Mouse (Mus musculus) frontal cortex, postnatal 14 days (tissue): ENCODE results near the gene Abhd5.

Source experiments
- DNase-seq, 2 experiments: peaks; one replicate each; pipeline ENCODE4 v3.0.0; 2022; ENCODE audit warnings: low spot score in 2 of 2

The Abhd5 gene

DNA sequence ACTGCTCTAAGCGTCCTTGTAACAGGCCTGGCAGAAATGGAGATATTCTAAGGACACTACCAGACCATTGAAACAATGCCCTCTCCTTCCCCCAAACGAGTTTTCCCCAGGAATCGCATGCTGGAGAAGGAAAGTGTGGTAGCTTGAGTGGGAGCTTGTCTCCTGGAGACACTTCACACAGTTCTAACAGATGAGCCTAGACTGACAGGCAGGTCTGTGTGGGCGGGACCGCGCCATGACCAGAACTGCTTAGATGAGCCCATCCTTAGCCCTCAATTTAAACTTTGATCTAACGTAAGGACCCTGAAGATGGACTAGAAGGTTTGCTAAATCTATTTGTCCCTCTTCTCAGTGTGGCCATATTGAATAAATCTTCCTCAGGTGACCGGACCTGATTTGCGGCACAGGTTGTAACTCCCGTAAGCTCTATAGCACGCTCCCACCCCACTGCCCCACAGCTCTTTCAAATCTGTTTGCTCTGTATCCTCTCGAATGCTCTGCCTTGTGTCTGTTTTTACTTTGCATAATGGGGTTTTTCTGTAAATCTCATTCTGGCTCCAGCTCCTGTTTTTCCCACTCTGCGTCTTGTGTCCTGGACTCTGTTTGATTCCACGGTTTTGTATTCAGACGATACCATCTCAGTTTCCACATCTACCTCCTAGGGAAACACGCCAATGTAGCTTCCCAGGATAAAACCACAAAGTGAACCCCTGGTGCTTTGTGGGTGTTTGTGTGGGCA, 59.2 kb downstream of the Abhd5 start:
- no peak for DNase-seq

- no peak for DNase-seq
These were observed 63.2 kb downstream of the Abhd5 start for GRCm38 (mm10) chr9:122414648-122415047.

DNA sequence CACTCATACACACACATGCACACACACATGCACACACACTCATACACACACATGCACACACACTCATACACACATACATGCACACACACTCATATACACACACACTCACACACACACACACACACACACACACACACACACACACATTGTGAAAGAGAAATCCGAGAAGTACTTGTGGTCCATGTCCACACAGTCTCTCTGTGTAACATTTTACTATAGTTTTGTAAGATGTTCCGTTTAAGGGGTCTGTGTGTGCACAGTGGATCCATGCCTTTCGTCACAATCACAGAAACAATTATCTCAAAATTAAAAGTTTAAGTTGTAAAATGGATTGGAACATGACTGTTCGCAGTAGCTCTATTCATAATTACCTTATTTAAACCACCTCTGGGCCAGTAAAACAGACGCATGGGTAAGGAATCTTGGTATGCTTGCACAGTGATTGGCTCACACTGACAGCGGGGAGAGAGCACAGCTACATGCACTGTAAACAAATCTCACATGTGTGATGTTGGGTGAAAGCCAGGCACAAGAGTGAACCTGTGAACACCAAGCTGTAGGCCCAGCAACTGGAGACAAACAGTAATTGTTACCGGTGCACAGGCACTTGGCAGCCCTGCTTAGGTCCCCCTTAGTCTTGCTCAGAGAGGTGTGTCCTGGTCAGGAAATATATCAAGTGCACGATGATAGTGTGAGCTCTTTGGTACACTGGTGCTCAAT, 63.8 kb downstream of the Abhd5 start:
- no peak for DNase-seq

DNA sequence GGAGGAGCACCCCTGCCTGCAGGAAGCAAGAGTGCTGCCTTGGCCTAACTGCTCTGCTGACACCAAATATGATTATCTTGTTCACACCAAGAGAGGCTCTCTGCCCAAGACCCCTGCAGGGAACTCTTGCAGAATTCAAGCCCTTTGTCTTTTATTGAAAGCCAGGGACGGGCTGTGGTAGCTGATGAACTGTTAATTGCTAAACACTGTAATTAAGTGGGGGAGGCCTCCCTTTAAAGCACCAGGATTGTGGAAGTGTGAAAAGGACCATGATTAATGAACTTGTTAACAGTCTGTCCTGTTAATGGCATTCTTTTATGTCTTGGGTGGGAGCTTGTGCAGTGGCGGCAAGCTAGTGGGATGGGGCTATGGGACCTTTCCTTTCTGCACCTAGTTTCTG, 65.2 kb downstream of the Abhd5 start:
- no peak for DNase-seq

- DNase-seq, result no peak
These were observed 68.9 kb downstream of the Abhd5 start for GRCm38 (mm10) chr9:122420195-122420756.

- DNase-seq, result peak; percentile 59 to 82
These were observed 69.7 kb downstream of the Abhd5 start for GRCm38 (mm10) chr9:122420772-122421764.

DNA sequence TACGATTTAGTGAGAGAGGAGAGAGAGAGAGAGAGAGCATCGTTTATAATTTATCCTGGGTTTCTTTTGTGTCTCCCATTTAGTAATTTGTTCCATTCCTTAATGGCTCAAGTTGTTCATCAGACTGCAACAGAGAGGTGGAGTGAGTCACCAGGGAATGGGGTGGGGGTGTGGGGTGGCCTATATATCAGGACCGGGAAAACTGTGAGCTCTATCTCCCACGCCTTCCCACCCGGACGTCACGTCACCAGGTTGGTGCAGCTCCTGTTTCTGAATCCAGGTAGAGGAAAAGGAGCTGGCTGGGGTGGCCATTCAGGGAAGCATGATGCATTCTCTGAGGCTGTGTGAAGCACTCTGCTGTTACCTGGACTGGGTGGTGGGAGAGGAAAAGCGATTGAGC, 70.5 kb downstream of the Abhd5 start:
- no peak for DNase-seq

DNA sequence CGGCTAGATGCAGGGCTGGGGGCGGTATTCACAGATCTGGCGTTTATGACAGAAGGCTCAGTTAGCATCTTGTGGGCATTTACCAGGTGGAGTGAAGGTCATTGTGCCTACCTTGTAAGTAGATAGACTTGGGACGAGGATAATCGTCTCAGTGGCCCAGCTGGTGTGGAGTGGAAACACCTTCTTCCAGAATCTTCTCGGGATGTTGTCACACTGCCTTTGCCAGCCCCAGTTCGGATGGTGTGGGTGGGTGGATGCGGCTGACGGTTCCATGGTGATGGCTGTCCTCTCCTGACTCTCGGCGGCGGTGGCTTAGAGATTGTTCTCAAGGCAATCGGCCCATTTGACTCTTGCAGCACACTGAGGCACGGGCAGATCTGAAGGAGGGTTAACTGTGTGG, 71.3 kb downstream of the Abhd5 start:
- DNase-seq, result peak; percentile 40 to 46

DNA sequence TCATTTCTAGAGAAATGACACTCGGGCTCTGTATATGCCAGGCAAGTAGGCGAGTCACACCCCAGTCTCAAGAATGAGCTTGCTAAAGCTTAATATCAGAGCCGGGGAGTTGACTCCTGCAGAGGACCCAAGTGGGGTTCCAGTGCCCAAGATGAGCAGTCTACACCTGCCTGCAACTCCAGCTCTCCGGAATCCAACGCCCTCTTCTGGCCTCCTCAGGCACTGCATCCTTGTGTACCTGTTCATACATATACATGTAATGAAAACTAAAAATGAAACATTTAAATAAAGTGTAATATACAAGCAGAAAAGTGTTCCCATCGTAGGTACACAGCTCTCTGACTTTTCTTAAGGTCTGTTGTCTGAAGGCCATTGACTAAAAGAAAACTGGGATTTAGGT, 71.7 kb downstream of the Abhd5 start:
- DNase-seq, result no peak

GRCm38 (mm10) chr9:122424941-122425608, 73.7 kb downstream of the Abhd5 start:
- no peak for DNase-seq

- no peak for DNase-seq
These were observed 77.7 kb downstream of the Abhd5 start for GRCm38 (mm10) chr9:122429058-122429649.

DNA sequence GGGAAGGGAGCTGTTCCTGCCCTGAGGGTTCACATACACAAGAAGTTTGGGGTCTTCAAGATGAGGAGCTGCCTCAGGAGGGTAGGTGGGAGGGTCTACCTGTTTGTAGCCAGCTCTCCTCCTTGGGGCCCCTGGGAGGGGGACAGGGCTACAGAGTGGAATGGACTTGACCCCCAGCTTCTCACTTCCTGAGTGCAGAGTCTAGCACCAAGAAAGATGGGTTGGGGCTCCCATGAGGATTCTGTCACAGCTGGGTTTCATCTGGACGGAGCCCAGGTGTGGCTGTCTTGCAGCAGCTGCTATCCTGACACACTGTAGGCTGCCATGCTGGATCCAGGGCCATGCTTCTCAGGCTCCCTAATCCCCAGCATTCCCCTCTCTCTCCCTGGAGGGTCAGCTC, 78.3 kb downstream of the Abhd5 start:
- no peak for DNase-seq
